Comparison of ENCODE assay signal across 14 mouse cellular contexts in the genomic region with DNA sequence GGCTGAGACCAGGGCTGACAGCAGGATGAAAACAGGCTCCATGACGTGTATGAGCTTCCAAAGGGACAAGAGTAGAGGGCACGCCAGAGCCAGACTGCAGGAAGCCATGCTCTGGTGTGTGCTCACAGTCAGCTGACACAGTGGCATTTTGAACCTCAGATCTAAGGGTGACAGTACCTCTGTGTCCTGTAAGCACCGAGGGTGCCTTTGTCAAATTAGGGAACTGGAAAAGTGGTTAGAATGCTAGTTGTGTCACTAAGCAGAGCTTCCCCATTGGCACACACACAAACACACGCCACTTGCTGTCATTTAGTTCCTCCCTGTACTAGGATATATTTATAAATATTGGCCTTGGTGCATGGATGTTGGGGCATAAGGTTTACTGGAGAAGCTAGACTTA.
"Had no signal": no experiment of that assay in that cellular context is flagged by ENCODE, and none has a peak within 500 bp of the region (broad histone marks: within the 10 kb centered on the region; RNA-seq: fewer than 3 reads in every experiment).

No protein-coding gene starts in this region.

- ATAC-seq: hindbrain, postnatal 0 days; liver, postnatal 0 days had no signal

- H3K27me3 ChIP-seq: limb, embryonic 15.5 days; liver, embryonic 13.5 days; lung, embryonic 15.5 days; midbrain, embryonic 12.5 days had no signal

- DNase-seq: kidney, adult 11 months; kidney, adult 9 months; kidney, postnatal 4 days; left cerebral cortex, postnatal 4 days; liver, embryonic 13.5 days; liver, postnatal 0 days; right cerebral cortex, postnatal 4 days; thymus, postnatal 36 days had no signal

- H3K4me3 ChIP-seq: layer of hippocampus, adult 2 months; liver, embryonic 13.5 days; lung, embryonic 15.5 days; midbrain, embryonic 12.5 days had no signal

- H3K36me3 ChIP-seq: limb, embryonic 15.5 days; liver, embryonic 13.5 days; lung, embryonic 15.5 days; midbrain, embryonic 12.5 days had no signal

- H3K27ac ChIP-seq: hindbrain, postnatal 0 days; kidney, postnatal 0 days; layer of hippocampus, adult 2 months; limb, embryonic 15.5 days; liver, embryonic 13.5 days; lung, embryonic 15.5 days; midbrain, embryonic 12.5 days had no signal

- H3K4me1 ChIP-seq: liver, embryonic 13.5 days; lung, embryonic 15.5 days; midbrain, embryonic 12.5 days had no signal

- H3K9ac ChIP-seq: limb, embryonic 15.5 days; liver, embryonic 13.5 days; liver, postnatal 0 days; lung, embryonic 15.5 days; midbrain, embryonic 12.5 days had no signal

- H3K9me3 ChIP-seq: limb, embryonic 15.5 days; liver, embryonic 13.5 days; lung, embryonic 15.5 days; midbrain, embryonic 12.5 days had no signal

- H3K4me2 ChIP-seq: liver, embryonic 13.5 days; lung, embryonic 15.5 days; midbrain, embryonic 12.5 days had no signal
